Mouse (Mus musculus) ES-CJ7 (cell line): ENCODE data around the gene Kcnk5.

ENCODE experiments used
- DNase-seq: peaks from one replicate; pipeline ENCODE4 v3.0.0; 2011; ENCODE audit warnings: low read depth, low spot score

The Kcnk5 gene

GRCm38 (mm10) chr14:20168054-20168453 is 13.6 kb downstream of the Kcnk5 start:
- DNase-seq = no peak

- DNase-seq = no peak
These were observed 16.2 kb downstream of the Kcnk5 start for GRCm38 (mm10) chr14:20165413-20165812.

- no peak for DNase-seq
These were observed 17.2 kb downstream of the Kcnk5 start for GRCm38 (mm10) chr14:20164438-20164837.

GRCm38 (mm10) chr14:20162686-20163085 is 18.9 kb downstream of the Kcnk5 start:
- no peak for DNase-seq

GRCm38 (mm10) chr14:20158727-20159681 is 22.6 kb downstream of the Kcnk5 start:
- DNase-seq = no peak

GRCm38 (mm10) chr14:20157595-20157994 is 24.0 kb downstream of the Kcnk5 start:
- no peak for DNase-seq

GRCm38 (mm10) chr14:20155718-20156117 is 25.9 kb downstream of the Kcnk5 start:
- no peak for DNase-seq

GRCm38 (mm10) chr14:20154937-20155336 is 26.7 kb downstream of the Kcnk5 start:
- no peak for DNase-seq

- DNase-seq = no peak
These were observed 27.4 kb downstream of the Kcnk5 start for GRCm38 (mm10) chr14:20154245-20154644.

GRCm38 (mm10) chr14:20149127-20150080 is 32.2 kb downstream of the Kcnk5 start:
- no peak for DNase-seq

GRCm38 (mm10) chr14:20148514-20148913 is 33.1 kb downstream of the Kcnk5 start:
- no peak for DNase-seq

GRCm38 (mm10) chr14:20147854-20148253 is 33.8 kb downstream of the Kcnk5 start:
- DNase-seq = no peak

- DNase-seq = no peak
These were observed 37.5 kb downstream of the Kcnk5 start for GRCm38 (mm10) chr14:20144093-20144492.

GRCm38 (mm10) chr14:20138484-20139355 is 42.9 kb downstream of the Kcnk5 start, which contains the start of gene Saysd1:
Gene Saysd1, minus strand, starts transcription at chr14:20138534.
- DNase-seq = no peak

- DNase-seq = no peak
These were observed 46.5 kb downstream of the Kcnk5 start for GRCm38 (mm10) chr14:20134965-20135671.

GRCm38 (mm10) chr14:20128162-20128561 is 53.4 kb downstream of the Kcnk5 start:
- DNase-seq = no peak

GRCm38 (mm10) chr14:20127406-20128087 is 54.1 kb downstream of the Kcnk5 start:
- DNase-seq = peak; percentile 89

GRCm38 (mm10) chr14:20120868-20121267 is 60.7 kb downstream of the Kcnk5 start:
- no peak for DNase-seq

- DNase-seq = no peak
These were observed 61.6 kb downstream of the Kcnk5 start for GRCm38 (mm10) chr14:20120012-20120411.

- DNase-seq = peak; percentile 54
These were observed 65.4 kb downstream of the Kcnk5 start for GRCm38 (mm10) chr14:20116149-20116605.
